Mouse (Mus musculus) spleen, postnatal 14 days (tissue): ENCODE data around the gene Ccr5.
"Not testable (repeated sequence)": the region's sequence is repeated elsewhere in the genome, so short reads cannot be mapped to it uniquely, and the experiment has no call there.

Experiments
- DNase-seq, 2 experiments: peaks; one replicate each; pipeline ENCODE4 v3.0.0; 2021 to 2022; ENCODE audit warnings: low spot score in 2 of 2

The Ccr5 gene

DNA sequence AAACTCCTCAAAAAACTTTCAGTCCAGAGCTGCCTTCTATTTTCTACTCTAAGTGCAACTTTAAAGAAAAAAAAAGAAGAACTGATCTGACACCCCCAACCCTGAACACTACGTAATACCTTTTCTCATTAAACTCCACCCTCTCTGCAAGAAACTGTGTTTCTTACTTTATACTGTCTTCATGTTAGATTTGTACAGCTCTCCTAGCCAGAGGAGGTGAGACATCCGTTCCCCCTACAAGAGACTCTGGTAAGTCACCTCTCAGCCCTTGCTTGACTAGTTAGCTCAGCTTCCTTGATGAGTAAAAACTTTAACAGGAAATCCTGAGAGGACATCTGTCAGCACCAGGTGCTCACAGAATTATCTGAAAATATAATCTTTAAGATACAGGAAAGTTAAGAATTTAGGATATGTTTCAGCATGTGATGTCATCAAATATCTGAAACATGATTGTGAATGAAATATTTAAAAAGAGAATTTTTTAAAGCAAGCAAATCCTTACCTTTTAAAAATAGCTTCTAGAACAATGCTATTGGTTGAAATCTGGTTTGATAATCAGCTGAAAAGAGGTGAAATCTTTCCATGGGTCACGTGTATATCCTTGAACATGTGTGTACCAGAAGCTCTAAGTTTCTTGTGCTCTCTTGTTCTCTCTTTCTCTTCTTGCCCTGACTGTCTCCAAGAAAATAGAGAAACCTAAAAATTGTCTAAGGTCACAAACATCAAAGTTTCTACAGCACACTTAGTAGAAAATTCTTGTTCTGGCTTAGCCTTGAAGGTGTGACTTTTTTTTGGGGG lies at the start of gene Ccr5:
Gene Ccr5 (plus strand): TSS at position 157 of the 798 bp plus-strand sequence.
- no peak for DNase-seq

GRCm38 (mm10) chr9:124079803-124080202 lies 41.5 kb upstream of the Ccr5 start:
- DNase-seq, result no peak

DNA sequence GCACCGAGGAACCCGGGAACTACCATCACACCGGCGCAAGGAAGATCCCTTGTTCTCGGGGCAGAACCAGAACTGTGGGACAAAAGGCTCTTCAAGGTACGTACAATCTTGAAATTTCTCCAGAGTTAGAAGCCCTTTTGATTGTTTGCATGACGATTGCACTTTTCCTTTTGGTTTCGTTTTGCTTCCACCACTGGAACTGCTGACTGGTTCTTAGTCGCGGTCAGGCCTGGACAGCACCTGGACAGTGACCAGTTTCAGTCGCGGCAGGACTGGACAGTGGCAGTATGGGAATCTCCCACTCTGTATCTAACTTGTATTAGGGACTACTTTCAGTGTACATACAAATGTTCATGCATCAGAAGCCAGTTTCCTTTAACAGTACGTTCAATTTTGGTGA lies 40.9 kb upstream of the Ccr5 start:
- DNase-seq, result not testable (repeated sequence)

DNA sequence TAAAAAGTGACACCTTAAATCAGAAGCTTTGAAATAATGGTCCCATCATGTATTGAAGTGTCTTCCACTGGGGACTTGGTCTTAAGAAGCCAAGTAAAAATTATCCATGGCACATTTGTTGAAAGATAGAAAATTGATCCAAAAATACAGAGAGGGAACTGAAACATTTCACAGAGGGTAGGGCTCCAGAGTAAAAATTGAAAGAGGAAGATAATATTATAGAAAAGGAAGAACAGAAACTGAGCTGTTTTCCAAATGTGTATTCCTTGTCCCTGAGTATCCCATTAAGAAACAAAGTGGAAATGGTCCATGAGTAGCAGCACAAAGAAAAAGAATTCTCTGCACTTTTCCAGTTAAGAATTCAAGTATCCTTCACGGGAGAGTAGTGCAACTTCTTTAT lies 30.9 kb upstream of the Ccr5 start:
- no peak for DNase-seq

DNA sequence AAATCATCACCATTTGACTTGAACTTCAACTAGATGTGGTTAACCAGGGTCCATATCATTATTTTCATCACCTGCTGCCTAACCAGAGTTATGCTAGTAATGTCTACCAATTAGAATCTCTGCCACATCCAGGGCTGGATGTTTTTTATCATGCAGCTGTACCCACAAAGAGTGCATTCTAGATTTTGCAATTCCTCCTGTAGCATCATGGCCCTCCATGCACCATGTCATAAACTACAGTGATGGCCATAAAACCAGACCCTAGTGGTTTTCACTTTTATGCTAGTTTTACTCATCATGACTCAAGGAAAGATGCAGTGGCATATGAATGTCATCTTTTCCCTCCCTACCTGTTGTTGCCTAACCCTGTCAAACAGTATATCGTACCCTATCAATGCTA lies 22.2 kb upstream of the Ccr5 start:
- no peak for DNase-seq

GRCm38 (mm10) chr9:124100357-124100756 lies 21.0 kb upstream of the Ccr5 start:
- DNase-seq, result no peak

- no peak for DNase-seq
These were observed 19.6 kb upstream of the Ccr5 start, which contains the start of gene Ccr2 for GRCm38 (mm10) chr9:124101723-124102122. TSS of gene Ccr2 (plus strand) at chr9:124101950.

DNA sequence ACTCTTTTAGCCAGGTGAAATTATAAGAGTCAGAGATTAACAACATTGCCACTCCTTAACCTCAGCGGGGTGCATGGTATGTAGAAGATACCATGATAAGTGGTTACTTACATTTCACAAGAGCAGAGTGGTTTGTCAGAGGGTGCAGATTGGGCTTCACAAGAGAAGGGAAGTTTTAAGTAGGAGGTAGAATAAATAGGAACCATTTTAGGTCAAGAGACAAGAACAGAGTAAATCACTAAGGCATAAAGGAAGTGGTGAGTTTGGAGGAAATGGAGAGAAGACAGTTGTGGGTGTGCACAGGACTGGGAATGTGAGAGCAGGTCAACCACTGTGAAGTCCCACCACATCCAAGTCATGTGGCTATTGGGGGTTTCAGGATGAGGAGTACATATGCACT lies 18.1 kb upstream of the Ccr5 start:
- no peak for DNase-seq

GRCm38 (mm10) chr9:124105196-124105595 lies 16.1 kb upstream of the Ccr5 start:
- DNase-seq, result no peak

DNA sequence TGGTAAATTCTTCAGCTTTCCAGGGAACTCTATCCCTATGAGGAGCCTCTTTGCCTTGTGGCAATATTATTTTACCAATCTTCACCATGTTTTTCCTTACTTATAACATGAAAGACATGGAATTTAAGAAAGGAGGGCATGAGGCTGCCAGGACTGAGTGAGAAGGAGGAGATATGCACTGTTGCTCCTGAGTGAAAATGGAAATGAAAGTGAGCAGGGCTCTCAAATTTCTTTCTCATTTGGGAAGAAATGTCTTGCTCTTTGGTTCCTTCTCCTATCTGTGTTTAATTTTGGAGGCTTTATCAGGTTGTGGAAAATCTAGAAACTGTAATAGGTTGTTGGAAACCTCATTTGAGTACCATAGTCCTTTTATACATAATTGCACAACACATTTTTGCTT lies 14.1 kb upstream of the Ccr5 start:
- DNase-seq, result no peak

DNA sequence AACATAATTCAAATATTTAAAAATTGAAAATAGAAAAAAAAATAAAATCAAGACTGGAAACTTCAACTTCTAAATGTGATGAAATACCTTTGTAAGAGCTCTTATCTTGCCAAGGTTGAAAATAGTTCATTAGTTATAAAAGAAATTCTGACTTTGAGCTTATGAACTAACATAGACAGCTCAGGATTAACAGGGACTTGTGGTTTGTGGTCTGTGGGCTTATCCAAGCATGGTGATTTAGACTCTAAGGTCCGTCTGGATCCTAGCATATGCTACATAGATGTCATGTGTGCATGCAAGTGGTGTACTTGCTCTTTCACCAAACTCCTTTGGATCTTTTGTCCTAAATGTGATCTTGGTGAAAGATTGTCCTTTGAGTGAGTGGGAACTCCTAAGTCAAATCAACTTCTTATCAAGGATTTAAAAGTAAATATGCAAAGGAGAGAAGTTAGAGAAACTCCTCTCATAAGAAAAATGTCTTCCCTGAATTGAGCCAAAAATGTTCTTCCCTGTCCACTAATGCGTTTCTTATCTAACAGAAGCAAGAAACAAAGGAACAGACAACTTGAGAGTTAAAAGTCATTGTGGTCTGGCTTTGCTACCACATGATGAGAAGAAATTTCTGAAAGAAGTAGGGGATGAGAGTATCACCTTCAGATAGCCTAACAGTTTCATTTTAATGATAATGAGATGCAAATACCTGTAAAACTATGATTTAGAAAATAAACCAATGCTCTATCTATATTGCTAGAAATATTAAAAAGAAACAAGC lies 12.8 kb upstream of the Ccr5 start:
- DNase-seq, result no peak

DNA sequence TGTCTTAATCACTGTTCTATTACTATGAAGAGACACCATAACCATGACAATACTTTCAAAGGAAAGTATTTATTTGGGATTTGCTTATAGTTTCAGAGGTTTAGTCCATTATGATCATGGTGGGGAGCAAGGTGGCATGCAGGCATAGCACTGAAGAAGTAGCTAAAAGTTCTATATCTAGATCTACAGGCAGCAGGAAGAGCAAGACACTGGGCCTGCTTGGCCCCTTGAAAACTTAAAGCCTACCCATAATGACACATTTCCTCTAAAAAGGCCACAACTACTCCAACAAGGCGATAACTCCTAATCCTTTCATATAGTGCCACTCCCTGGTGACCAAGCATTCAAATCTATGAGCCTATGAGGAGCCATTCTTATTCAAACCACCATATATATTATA lies 9.3 kb upstream of the Ccr5 start:
- no peak for DNase-seq

DNA sequence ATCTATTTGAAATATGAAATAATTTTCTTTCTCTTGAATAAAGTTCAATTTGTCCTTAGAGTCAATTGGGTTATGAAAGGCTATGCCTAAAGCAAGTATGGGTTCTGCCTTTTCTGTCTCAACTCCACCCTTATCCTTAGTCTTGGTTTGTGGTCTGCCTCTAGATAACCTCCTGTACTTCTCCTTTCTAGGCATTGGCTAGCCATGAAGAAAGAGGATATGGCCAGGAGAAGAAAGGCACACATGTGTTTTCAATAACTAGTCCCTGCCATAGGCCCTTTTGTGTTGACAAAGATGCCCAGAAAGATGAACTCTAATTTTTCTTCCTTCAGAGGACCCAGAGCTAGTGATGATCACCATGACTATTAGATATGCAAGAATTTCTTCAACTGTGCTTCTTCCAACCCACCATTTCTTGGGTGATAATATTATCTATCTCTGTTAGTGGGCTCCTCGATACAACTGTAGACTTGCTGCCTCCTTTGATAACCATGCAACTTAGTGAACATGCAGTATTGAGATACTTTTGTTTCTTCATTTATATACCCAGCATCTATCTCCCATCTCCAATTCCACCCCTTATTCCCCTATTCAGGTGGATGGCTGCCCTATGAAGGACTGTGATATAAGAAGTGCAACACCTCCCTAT lies 8.6 kb upstream of the Ccr5 start:
- no peak for DNase-seq

GRCm38 (mm10) chr9:124113777-124114176 lies 7.6 kb upstream of the Ccr5 start:
- DNase-seq, result no peak

GRCm38 (mm10) chr9:124118489-124118888 lies 2.9 kb upstream of the Ccr5 start:
- peak; percentile 49 to 55 for DNase-seq

- DNase-seq, result no peak
These were observed 4.2 kb downstream of the Ccr5 start for GRCm38 (mm10) chr9:124125576-124125975.

DNA sequence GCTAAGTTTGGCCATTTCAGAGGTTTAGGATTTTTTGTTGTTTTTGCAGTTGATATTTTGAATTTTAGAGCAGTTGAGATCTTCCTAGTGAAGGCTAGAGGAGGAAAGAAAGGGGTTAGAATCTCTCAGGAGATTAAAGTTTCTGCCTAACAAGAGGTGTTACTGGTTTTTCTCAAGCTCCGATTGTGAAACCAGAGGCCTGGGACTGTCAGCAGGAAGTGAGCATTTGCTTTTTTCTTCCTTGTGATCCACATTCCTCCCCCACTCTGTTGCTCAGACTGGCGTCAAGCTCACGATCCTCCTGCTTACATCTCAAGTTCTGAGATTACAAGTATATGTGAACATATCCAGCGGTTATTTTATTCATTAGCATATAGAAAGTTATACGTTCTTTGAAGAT lies 5.0 kb downstream of the Ccr5 start:
- DNase-seq, result no peak

DNA sequence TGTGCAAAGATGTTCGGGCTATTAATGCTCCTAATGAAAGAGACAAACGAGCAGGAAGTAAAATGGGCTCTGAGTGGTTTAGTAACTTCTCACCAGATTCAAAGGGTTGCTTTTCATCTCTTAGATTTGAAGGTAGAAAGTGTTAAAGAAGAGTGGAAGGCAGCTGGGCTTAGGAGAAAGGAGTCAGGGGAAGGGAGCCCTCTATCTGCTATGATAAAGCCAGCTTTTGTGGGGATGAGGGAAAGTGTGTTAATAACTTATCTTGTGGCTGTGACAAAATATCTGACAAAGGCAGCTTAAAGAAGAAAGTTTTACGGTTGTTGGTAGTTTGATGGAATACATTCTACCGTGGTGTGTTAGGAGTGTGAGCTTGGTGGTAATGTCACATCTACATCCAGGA lies 6.1 kb downstream of the Ccr5 start:
- DNase-seq, result no peak

GRCm38 (mm10) chr9:124128379-124128778 lies 7.0 kb downstream of the Ccr5 start:
- DNase-seq, result peak in 1 of 2 experiments; percentile 26

- DNase-seq, result not testable (repeated sequence)
These were observed 11.6 kb downstream of the Ccr5 start for GRCm38 (mm10) chr9:124132899-124133298.

DNA sequence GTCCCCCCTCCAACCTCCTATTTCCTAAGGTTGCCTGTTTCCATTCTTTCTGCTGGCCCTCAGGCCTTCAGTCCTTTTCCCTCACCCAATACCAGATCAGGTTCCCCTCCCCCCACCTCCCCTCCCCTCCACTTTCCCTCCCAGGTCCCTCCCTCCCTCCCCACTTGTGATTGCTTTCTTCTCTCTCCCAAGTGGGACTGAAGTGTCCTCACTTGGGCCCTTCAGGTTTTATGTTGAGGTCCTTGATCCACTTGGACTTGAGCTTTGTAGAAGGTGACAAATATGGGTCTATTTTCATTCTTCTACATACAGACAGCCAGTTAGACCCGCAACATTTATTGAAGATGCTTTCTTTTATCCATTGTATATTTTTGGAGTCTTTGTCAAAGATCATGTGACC lies 13.6 kb downstream of the Ccr5 start:
- DNase-seq, result not testable (repeated sequence)

DNA sequence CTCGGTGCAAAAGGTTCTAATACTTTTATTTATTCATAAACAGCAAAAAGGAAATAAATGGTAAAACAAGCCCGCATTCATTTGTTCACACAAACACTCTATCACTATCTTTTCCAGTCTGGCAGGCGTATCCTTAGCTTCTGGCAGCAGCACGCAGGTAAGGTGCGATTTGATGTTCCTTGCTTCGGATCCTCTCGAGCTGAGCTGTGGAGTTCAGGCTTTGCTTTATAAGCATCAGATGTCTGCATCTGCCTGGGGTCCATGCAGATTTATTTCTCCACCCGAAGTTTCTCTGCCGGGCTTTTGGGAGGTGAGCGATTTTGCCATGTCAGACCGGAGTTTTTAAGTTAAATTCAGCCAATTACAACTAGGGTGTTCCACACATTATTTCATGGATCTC lies 16.3 kb downstream of the Ccr5 start:
- DNase-seq, result no peak
